Mouse (Mus musculus) adrenal gland, postnatal 36 days (tissue): ENCODE results near the gene Cyp2a5. TPM values are rescaled to one million over a fixed set of nuclear protein-coding genes. Genes with fewer than 3 reads are reported as not detected.
"Not testable (repeated sequence)": the region's sequence is repeated elsewhere in the genome, so short reads cannot be mapped to it uniquely, and the experiment has no call there.

ENCODE experiments used
- DNase-seq, 2 experiments: peaks; one replicate each; pipeline ENCODE4 v3.0.0; 2021; ENCODE audit warnings: mixed read lengths in 1 of 2
- long read RNA-seq, 2 experiments: library from polyadenylated mRNA; stranded (forward); transcript quantifications; one replicate each; pipeline ENCODE4 v2.0.0; 2021; ENCODE audit warnings: borderline sequencing depth in 2 of 2
- total RNA-seq, 2 experiments: library from RNA; stranded (reverse); gene quantifications; 2 replicates each; pipeline ENCODE4 v1.2.3; 2021

Gene Cyp2a5
- total RNA-seq, result under 1 TPM in 1 of 2 experiments, not detected in 1; 0.20 TPM
- long read RNA-seq, experiment 1, result 0 reads
- long read RNA-seq, experiment 2, partial matches to known transcripts, result 0 of 4 reads
- long read RNA-seq, experiment 2, other reads (novel, unspliced or antisense), result 0 of 4 reads

- DNase-seq, result not testable (repeated sequence)
Observed at GRCm38 (mm10) chr7:26835059-26835458, at the start of gene Cyp2a5. Cyp2a5 (plus strand) TSS chr7:26835305.

- not testable (repeated sequence) for DNase-seq
Observed at GRCm38 (mm10) chr7:26786013-26786412, 49.1 kb upstream of the Cyp2a5 start.

- DNase-seq, result no peak
Observed at GRCm38 (mm10) chr7:26789984-26790383, 45.1 kb upstream of the Cyp2a5 start.

GRCm38 (mm10) chr7:26800104-26800503 is 35.0 kb upstream of the Cyp2a5 start:
- DNase-seq, result peak; percentile 28 to 49

GRCm38 (mm10) chr7:26800996-26801395 is 34.1 kb upstream of the Cyp2a5 start:
- DNase-seq, result no peak

- no peak for DNase-seq
Observed at GRCm38 (mm10) chr7:26808592-26808991, 26.5 kb upstream of the Cyp2a5 start, which contains the start of gene Cyp2g1. Cyp2g1 (plus strand) TSS chr7:26808892.

GRCm38 (mm10) chr7:26831556-26832292 is 3.4 kb upstream of the Cyp2a5 start:
- DNase-seq, result not testable (repeated sequence)

GRCm38 (mm10) chr7:26832668-26833067 is 2.4 kb upstream of the Cyp2a5 start:
- DNase-seq, result not testable (repeated sequence)

- DNase-seq, result not testable (repeated sequence)
Observed at GRCm38 (mm10) chr7:26843400-26843799, 8.3 kb downstream of the Cyp2a5 start.

- DNase-seq, result peak in 1 of 2 experiments; percentile 6
Observed at GRCm38 (mm10) chr7:26850063-26850462, 15.0 kb downstream of the Cyp2a5 start.

- DNase-seq, result peak; percentile 5 to 6
Observed at GRCm38 (mm10) chr7:26878581-26878980, 43.5 kb downstream of the Cyp2a5 start.

- not testable (repeated sequence) for DNase-seq
Observed at GRCm38 (mm10) chr7:26880600-26880999, 45.5 kb downstream of the Cyp2a5 start.

Other genes with a start within 250 kb of the Cyp2a5 start
- not detected for gene Vmn1r185, start 216.8 kb upstream of the Cyp2a5 start, total RNA-seq
- not detected for gene Cyp2b23, start 148.9 kb upstream of the Cyp2a5 start, total RNA-seq
- gene Cyp2b19, start 78.2 kb upstream of the Cyp2a5 start, total RNA-seq, result not detected
- not detected for gene Cyp2g1, start 26.4 kb upstream of the Cyp2a5 start, total RNA-seq
- not detected for gene Cyp2a22, start 104.1 kb downstream of the Cyp2a5 start, total RNA-seq
- under 1 TPM; 0.30 to 0.79 TPM for gene Cyp2a12, start 193.8 kb downstream of the Cyp2a5 start, total RNA-seq